Mouse (Mus musculus) brain, embryonic 14.5 days (tissue): ENCODE results near the gene Tyw5.

ENCODE experiments used
- CTCF ChIP-seq: fragments of 200-500 bp; IDR thresholded peaks from 2 replicates; pipeline ENCODE4 v1.5.1; 2012; ENCODE audit warnings: inconsistent platforms, mild to moderate bottlenecking, moderate library complexity, borderline replicate concordance; ENCODE audit not compliant: insufficient read depth, insufficient read length; ENCODE audit errors: extremely low read depth
- POLR2A ChIP-seq: fragments of 200-500 bp; IDR thresholded peaks from 2 replicates; pipeline ENCODE4 v1.6.1; 2012; ENCODE audit warnings: mild to moderate bottlenecking, inconsistent platforms, borderline replicate concordance; ENCODE audit not compliant: poor library complexity, insufficient read depth, insufficient read length, severe bottlenecking; ENCODE audit errors: extremely low read depth

DNA sequence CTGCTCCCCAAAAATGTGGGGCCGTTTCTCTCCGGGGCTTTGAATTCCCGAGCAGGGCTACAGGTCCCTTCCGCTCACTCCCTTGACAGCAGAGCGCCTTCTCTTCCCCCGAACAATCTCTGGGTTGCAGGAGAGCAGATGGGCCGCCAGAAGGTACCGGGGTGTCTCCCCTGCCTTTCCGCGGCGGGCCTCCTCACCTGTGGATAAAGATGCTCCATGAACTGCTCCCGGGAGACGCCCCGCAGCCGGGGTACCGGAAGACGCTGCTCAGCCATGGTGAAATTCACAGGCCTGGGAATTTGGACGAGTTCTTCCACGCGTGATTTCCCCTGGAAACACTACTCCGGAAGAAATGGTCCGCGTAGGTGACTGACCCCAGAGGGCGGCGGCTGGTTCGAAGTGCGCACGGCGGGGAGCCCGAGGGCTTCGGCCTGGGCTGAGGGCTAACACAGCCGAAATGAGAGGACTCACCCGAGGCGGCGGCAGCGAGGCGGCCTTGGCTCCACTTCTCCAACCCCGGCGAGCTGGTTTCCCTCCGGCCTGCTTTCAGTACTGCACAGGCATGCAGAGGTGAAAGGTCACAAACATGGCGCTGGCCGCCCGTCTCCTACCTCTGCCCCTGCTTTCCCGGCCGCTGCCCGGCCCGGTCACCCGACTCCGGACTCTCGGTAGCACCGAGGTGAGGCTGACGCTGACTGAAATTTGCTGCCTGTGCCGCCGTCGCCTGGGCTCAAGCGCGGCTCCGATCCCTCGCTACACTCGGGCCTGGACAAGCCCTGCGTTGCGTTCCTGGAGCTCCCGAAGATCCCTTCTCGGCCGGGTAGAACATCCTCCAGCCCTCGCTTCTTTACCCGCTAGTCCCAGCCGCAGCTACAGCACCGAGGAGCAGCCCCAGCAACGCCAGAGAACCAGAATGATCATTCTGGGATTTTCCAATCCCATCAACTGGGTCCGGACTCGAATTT lies at the start of gene Tyw5, which contains the start of gene Maip1:
- peak; percentile 41; the same call in 1 of the 2 replicates for TF ChIP-seq POLR2A
- TF ChIP-seq CTCF = no peak
